Mouse (Mus musculus) stomach, embryonic 14.5 days (tissue): ENCODE measurements around the gene Fam243. TPM values are rescaled to one million over a fixed set of nuclear protein-coding genes. Genes with fewer than 3 reads are reported as not detected.

ENCODE experiments used
- ATAC-seq: fragments of 200-750 bp; cut with Nextera tagmentation; 2 replicates; pipeline ENCODE4 v1.8.0; 2017; ENCODE audit warnings: low read depth, moderate TSS enrichment; ENCODE audit not compliant: insufficient number of reproducible peaks, insufficient read depth, low FRiP score
- H3K27ac ChIP-seq: fragments of 300-500 bp; sonication (generic); 2 replicates; pipeline ENCODE4 v1.5.1; 2014; ENCODE audit warnings: mild to moderate bottlenecking, low read length, moderate library complexity, mixed read lengths
- H3K27me3 ChIP-seq: fragments of 300-500 bp; sonication (generic); 2 replicates; pipeline ENCODE4 v1.6.1; 2014; ENCODE audit warnings: low read length, control low read depth, mixed read lengths; ENCODE audit not compliant: control insufficient read depth, insufficient read depth
- H3K36me3 ChIP-seq: fragments of 300-500 bp; sonication (generic); 2 replicates; pipeline ENCODE4 v1.6.1; 2014; ENCODE audit warnings: mild to moderate bottlenecking, control low read depth, low read length, moderate library complexity, mixed read lengths; ENCODE audit not compliant: control insufficient read depth, insufficient read depth
- H3K4me1 ChIP-seq: fragments of 300-500 bp; sonication (generic); 2 replicates; pipeline ENCODE4 v1.6.1; 2014; ENCODE audit warnings: low read length, control low read depth, mixed read lengths; ENCODE audit not compliant: control insufficient read depth, insufficient read depth
- H3K4me2 ChIP-seq: fragments of 300-500 bp; sonication (generic); replicated peaks from 2 replicates; pipeline ENCODE4 v1.6.1; 2014; ENCODE audit warnings: low read depth, low read length, control low read depth
- H3K4me3 ChIP-seq: fragments of 300-500 bp; sonication (generic); 2 replicates; pipeline ENCODE4 v1.5.1; 2014; ENCODE audit warnings: low read depth, low read length, control low read depth
- H3K9ac ChIP-seq: fragments of 300-500 bp; sonication (generic); replicated peaks from 2 replicates; pipeline ENCODE4 v1.6.1; 2014; ENCODE audit warnings: low read depth, mild to moderate bottlenecking, control low read depth, low read length, moderate library complexity, mixed read lengths
- H3K9me3 ChIP-seq: fragments of 300-500 bp; sonication (generic); 2 replicates; pipeline ENCODE4 v1.6.1; 2016; ENCODE audit warnings: low read depth, low read length, control low read depth; ENCODE audit not compliant: control insufficient read depth
- WGBS: fragments of 180-500 bp; shearing (Covaris S2); extraction: QIAGEN DNeasy Blood & Tissue Kit; methylation state at CpG from one replicate; pipeline ENCODE4 v1.1.7; 2014; 5-methylcytosine and 5-hydroxymethylcytosine counted together
- polyA plus RNA-seq: library from polyadenylated mRNA; unstranded; fragments of >200 nt; fragmentation: Nextera tagmentation; extraction: Ambion mirVana; gene quantifications from 2 replicates; pipeline ENCODE4 v1.2.1, GENCODE M21; 2014

The Fam243 gene
- polyA plus RNA-seq, 1 experiment from 2014 or later, result not detected

DNA sequence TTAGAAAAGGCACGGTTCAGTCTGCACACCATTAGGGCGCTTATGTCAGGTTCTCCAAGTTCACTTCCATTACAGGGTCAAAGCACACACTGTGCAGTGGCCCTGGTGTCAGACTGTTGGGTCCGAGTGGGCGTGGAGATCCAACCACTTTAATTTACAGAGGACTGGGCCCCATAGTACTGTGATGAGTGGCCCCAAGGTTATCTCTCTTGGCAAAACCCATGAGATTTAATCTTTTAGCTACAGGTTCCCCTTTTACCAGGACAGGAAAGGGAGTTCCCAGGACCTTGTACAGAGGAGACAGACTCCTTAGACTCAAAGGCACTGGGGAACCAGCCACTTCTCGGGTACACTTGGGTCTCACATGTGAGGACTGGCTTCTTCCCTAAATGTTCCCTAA lies 34.1 kb upstream of the Fam243 start:
- ATAC-seq, result no peak
- Histone ChIP-seq H3K4me2 (no peak overlapping the region), H3K27me3 (no peaks in the 10 kb centered on the region), H3K4me1 (no peaks in the 10 kb centered on the region; the same call in 1 of the 2 replicates), H3K9me3 (no peaks in the 10 kb centered on the region), H3K9ac (no peak overlapping the region), H3K4me3 (no peak overlapping the region), H3K36me3 (no peaks in the 10 kb centered on the region), H3K27ac (no peak overlapping the region)
- WGBS, result 68% methylated on average over 5 of the region's 5 CpGs

DNA sequence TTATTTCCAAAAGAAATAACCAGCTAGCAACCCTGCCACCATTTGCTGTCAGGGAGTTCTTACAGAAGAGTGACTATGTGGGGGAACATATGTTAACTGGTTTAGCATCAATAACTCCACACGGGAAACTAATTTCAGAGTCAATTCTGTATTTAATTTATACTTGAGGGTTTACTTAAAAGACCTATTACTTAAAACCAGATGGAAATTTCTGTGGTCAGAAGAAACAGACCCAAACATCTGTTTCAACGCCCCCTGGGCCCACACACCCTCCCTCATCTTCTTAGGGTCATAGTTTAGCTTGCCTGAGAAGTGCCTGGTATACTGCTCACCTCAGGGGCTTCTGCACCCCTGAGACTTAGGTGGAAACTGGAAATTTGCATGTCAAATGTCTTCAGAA lies 32.7 kb upstream of the Fam243 start:
- no peak for ATAC-seq

DNA sequence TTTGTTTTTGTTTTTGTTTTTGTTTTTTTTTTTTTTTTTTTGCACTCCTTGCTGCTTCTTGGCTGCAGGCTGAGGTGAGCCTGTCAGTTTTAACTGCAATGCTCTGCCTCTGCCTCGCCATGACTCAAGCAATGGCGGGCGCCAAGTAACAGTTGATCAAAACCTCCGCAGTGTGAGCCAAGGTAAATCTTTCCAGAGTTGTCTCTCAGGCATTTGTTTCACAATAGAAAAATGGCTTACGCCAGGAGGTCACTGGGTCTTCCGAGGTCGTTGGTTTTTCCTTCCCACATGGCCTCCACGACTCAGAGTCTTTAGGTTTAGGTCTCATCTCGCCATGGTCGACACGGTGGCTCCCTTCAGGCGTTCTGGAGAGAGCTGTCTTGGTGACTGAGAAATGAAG lies 32.1 kb upstream of the Fam243 start:
- Histone ChIP-seq H3K4me3 (no peak overlapping the region), H3K4me1 (no peaks in the 10 kb centered on the region), H3K27ac (no peak overlapping the region), H3K36me3 (no peaks in the 10 kb centered on the region), H3K9ac (no peak overlapping the region), H3K4me2 (no peak overlapping the region), H3K27me3 (no peaks in the 10 kb centered on the region), H3K9me3 (no peaks in the 10 kb centered on the region)
- WGBS, result 86% methylated on average over 12 of the region's 12 CpGs
- ATAC-seq, result no peak

More for the DNA sequence above, 32.7 kb upstream of the Fam243 start:
- Histone ChIP-seq H3K27ac (no peak overlapping the region), H3K9ac (no peak overlapping the region), H3K4me1 (no peaks in the 10 kb centered on the region; the same call in 1 of the 2 replicates), H3K27me3 (no peaks in the 10 kb centered on the region), H3K9me3 (no peaks in the 10 kb centered on the region), H3K36me3 (no peaks in the 10 kb centered on the region), H3K4me3 (no peak overlapping the region), H3K4me2 (no peak overlapping the region)
- WGBS, result 57% methylated on average over 2 of the region's 2 CpGs

DNA sequence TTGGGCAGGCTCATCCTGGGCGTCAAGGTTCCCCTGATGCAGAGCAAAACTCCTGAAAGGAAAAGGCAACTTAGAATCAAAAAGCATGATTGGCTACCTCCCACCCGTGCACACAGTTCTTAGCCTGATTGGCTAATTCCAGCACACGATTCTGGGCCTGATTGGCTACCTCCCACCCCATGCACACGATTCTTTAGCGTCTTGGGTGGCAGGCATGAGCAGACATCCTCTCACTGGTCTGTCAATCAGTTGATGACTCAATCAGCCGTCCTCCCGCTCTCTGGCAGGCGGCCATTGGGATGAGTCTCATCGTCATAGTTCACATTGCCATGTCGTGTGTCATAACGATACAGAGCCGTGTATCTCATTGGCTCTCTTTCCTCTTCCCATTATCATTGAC lies 27.7 kb upstream of the Fam243 start:
- H3K9ac ChIP-seq, result no peak overlapping the region
- no peak overlapping the region for H3K4me3 ChIP-seq
- no peaks in the 10 kb centered on the region for H3K9me3 ChIP-seq
- H3K4me1 ChIP-seq, result no peaks in the 10 kb centered on the region
- H3K36me3 ChIP-seq, result no peaks in the 10 kb centered on the region
- ATAC-seq, result no peak
- H3K4me2 ChIP-seq, result no peak overlapping the region
- 80% methylated on average over 12 of the region's 12 CpGs for WGBS
- no peak overlapping the region for H3K27ac ChIP-seq
- H3K27me3 ChIP-seq, result no peaks in the 10 kb centered on the region

DNA sequence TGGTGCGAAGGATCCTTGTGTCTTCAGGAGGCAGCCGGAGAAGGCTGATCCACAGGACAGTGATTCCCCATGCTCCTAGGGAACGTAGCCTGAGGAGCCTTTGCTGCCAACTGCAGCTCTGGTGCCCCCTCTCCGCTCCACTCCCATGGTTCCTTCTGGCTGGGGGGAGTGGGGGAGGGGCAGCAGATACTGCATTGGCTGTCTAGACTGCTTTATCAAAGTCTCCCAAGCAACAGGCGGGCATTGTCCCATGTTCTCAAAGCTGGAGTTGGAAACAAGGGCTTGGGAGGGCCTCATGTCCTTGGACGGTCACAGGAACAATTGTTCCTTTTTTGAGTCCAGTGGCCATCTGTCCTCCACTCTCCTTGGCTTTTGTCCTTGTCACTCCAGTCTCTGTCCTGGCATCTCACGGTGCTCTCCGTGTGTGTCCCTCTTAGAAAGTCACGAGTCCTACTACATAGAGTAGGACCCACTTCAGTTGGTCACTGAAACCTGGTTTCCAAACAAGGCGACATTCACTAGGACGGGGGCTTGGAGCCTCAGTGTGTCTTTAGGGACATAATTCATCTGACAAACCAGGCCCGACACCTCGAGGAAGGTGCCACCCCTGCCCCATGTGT lies 25.2 kb upstream of the Fam243 start:
- H3K27ac ChIP-seq, result no peak overlapping the region
- 70% methylated on average over 13 of the region's 13 CpGs for WGBS
- H3K27me3 ChIP-seq, result no peaks in the 10 kb centered on the region
- no peaks in the 10 kb centered on the region for H3K9me3 ChIP-seq
- H3K4me2 ChIP-seq, result no peak overlapping the region
- no peak for ATAC-seq
- no peaks in the 10 kb centered on the region for H3K4me1 ChIP-seq
- H3K4me3 ChIP-seq, result no peak overlapping the region
- no peaks in the 10 kb centered on the region for H3K36me3 ChIP-seq
- no peak overlapping the region for H3K9ac ChIP-seq

DNA sequence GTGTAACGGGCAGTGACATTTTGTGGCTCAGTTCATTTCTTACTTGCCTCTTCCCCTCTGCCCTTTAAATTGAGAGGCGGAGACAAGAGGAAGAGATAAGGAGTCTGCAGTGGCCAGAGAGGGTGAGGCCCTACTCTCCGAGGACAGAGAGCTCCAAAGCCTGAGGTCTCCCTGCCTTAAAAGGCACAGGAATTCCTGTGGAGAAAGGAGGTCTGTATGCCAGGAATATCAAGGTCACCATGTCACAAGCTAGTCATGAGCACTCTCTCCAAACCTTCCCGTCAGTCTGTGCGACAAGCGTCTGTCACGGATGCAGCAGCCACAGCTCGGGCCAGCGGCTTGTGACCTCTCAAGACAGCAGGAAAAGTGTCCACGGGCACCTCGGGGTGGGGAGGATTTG lies 23.9 kb upstream of the Fam243 start:
- no peak overlapping the region for H3K27ac ChIP-seq
- H3K9ac ChIP-seq, result no peak overlapping the region
- 42% methylated on average over 11 of the region's 11 CpGs for WGBS
- no peaks in the 10 kb centered on the region for H3K27me3 ChIP-seq
- no peak overlapping the region for H3K4me2 ChIP-seq
- 0 out of 2 replicates have a peak, but pooled peaks cover 4% of the 10 kb centered on the region for H3K4me1 ChIP-seq
- no peak overlapping the region for H3K4me3 ChIP-seq
- H3K36me3 ChIP-seq, result no peaks in the 10 kb centered on the region
- no peaks in the 10 kb centered on the region for H3K9me3 ChIP-seq
- no peak for ATAC-seq

DNA sequence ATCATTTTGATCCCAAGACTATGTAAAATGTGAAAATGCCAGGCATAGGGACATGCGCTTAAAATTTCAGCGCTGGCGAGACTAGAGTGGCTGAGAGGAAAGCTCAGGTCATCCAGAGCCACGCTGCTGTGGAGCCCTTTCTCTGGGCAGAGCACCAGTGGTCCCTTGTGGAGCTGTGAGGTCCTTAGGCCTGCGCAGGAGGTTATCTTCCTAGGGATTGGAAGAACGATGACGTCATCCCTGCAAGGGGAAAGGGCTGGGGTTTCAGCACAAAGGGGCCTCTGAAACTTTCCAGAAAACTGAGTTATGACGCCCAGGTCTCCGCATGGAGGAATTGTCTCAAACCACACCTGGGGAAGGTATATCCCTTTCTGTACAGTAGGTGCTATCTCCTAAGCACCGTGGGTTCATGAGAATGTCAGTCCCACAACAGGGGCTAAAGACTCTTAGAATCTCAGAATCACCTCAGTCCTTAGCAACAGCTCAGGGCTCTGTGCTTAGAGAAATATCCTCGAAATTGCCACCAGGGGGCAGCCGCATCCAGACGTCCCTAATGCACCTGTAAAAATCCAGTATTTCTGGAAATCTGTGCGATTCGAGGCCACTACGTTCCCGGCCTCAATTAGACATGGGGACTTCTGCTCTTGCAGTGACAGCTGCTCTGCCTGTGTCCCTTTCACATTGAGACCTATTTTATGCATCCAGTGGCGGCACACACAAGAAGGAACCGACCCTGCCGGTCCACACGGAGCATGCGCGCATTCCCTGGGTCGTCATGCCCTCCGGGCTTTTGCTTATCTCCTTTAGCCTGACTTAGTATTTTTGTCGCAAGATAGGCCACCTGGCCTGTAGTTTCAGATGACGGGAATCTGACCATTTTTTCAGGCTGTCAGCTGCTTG lies 19.6 kb upstream of the Fam243 start:
- WGBS, result 24% methylated on average over 27 of the region's 27 CpGs
- H3K9ac ChIP-seq, result no peak overlapping the region
- H3K4me2 ChIP-seq, result peak overlapping the region; percentile 33
- ATAC-seq, result peak; percentile 74; the same call in 1 of the 2 replicates
- H3K9me3 ChIP-seq, result no peaks in the 10 kb centered on the region
- no peak overlapping the region for H3K27ac ChIP-seq
- 0 out of 2 replicates have a peak, but pooled peaks cover 7% of the 10 kb centered on the region for H3K4me1 ChIP-seq
- H3K4me3 ChIP-seq, result peak overlapping the region; percentile 13; the same call in 1 of the 2 replicates
- H3K27me3 ChIP-seq, result no peaks in the 10 kb centered on the region
- no peaks in the 10 kb centered on the region for H3K36me3 ChIP-seq

DNA sequence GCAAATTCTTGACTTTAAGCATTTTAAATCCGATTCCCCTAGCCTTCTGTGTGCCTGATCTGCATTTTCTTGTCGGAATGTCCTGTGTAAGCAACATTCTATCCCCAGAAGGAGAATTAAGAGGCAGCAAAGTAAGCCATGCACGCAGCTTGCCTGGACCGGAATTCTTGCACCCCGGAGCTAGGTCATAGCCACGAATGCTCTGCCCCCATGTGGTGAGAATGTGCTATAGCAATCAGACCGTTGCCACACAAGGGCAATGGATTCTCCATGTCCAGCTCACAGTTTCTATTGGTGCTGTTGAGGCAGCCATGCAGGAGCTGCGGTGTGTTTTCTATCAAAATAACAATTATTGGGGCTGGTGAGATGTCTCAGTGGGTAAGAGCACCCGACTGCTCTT lies 15.0 kb upstream of the Fam243 start:
- H3K9ac ChIP-seq, result no peak overlapping the region
- no peaks in the 10 kb centered on the region for H3K27me3 ChIP-seq
- H3K4me2 ChIP-seq, result no peak overlapping the region
- H3K4me1 ChIP-seq, result 0 out of 2 replicates have a peak, but pooled peaks cover 11% of the 10 kb centered on the region
- no peak overlapping the region for H3K27ac ChIP-seq
- 6% methylated on average over 9 of the region's 9 CpGs for WGBS
- H3K4me3 ChIP-seq, result no peak overlapping the region
- H3K36me3 ChIP-seq, result no peaks in the 10 kb centered on the region
- peak; percentile 43; the same call in 1 of the 2 replicates for ATAC-seq
- H3K9me3 ChIP-seq, result no peaks in the 10 kb centered on the region
